Mouse (Mus musculus): ENCODE results near the gene Krtap28-10. TPM values are rescaled to one million over a fixed set of nuclear protein-coding genes. Genes with fewer than 3 reads are reported as not detected.

The Krtap28-10 gene
- polyA plus RNA-seq, 1 experiment from 2014 or later, result not detected

DNA sequence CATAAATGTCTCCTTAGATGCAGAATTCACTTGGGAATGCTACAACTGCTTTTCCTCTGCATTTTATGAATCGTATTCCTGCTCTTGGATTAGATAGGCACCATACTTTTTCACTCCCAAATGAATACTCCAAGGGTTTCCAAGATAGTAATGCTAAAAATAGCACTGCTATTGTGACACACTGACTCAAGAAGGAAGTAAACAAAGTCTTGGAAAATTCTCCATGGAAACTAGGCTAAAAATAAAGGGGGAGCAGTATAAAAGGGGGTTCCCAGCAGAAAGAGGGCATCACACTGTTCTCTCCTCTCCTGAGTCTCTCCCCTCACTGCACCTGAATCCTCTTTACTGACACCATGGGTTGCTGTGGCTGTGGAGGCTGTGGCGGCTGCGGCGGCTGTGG lies 18.4 kb upstream of the Krtap28-10 start, which contains the start of gene Krtap28-13:
TSS of gene Krtap28-13 (plus strand) at position 288 of the 400 bp plus-strand sequence.
- Histone ChIP-seq H3K27ac (ENCODE audit: low read depth, low read length) (no peak within 1 kb of the TSS), H3K4me2 (no peak within 1 kb of the TSS), H3K27me3 (ENCODE audit: control insufficient read depth, insufficient read depth, low read length) (no peaks in the 10 kb centered on the region), H3K9ac (ENCODE audit: low read length) (no peak within 1 kb of the TSS), H3K4me1 (ENCODE audit: control insufficient read depth, insufficient read depth, low read length) (no peaks in the 10 kb centered on the region), H3K4me3 (ENCODE audit: low read depth, low read length) (no peak within 1 kb of the TSS), H3K36me3 (ENCODE audit: control insufficient read depth, insufficient read depth, low read length) (no peaks in the 10 kb centered on the region), H3K9me3 (ENCODE audit: control insufficient read depth, low read length) (no peaks in the 10 kb centered on the region)
- 87% methylated on average over 4 of the region's 4 CpGs for WGBS
- DNase-seq (ENCODE audit: low spot score, missing footprints), result no peak
- ATAC-seq (ENCODE audit: low FRiP score), result no peak

DNA sequence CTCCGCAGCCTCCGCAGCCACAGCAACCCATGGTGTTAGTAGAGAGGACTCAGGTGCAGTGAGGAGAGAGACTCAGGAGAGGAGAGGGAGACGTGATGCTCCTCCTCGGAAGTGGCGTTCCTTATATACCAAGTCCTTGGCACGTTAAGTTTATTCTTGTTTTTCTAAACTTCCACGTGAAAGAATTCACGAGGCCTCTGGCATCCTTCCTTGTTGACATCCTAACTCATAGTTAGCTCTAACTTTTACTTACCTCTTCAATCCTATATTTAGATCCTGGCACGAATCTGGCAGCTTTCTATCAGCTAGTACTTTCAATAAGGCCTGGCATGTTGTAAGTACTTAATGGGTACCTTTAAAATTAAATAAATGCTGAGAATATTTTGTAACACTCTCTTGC lies 17.0 kb upstream of the Krtap28-10 start, which contains the start of gene A030005K14Rik:
TSS of gene A030005K14Rik (minus strand) at position 101 of the 400 bp plus-strand sequence.
- H3K36me3 ChIP-seq (ENCODE audit: control insufficient read depth, insufficient read depth, low read length), result no peaks in the 10 kb centered on the region
- no peak within 1 kb of the TSS for H3K4me3 ChIP-seq (ENCODE audit: low read depth, low read length)
- WGBS, result 89% methylated on average over 9 of the region's 9 CpGs
- no peak within 1 kb of the TSS for H3K27ac ChIP-seq (ENCODE audit: low read depth, low read length)
- H3K4me1 ChIP-seq (ENCODE audit: control insufficient read depth, insufficient read depth, low read length), result no peaks in the 10 kb centered on the region
- no peak within 1 kb of the TSS for H3K9ac ChIP-seq (ENCODE audit: low read length)
- no peak for DNase-seq (ENCODE audit: low spot score, missing footprints)
- no peak for ATAC-seq (ENCODE audit: low FRiP score)
- no peaks in the 10 kb centered on the region for H3K27me3 ChIP-seq (ENCODE audit: control insufficient read depth, insufficient read depth, low read length)
- no peaks in the 10 kb centered on the region for H3K9me3 ChIP-seq (ENCODE audit: control insufficient read depth, low read length)
- no peak within 1 kb of the TSS for H3K4me2 ChIP-seq

DNA sequence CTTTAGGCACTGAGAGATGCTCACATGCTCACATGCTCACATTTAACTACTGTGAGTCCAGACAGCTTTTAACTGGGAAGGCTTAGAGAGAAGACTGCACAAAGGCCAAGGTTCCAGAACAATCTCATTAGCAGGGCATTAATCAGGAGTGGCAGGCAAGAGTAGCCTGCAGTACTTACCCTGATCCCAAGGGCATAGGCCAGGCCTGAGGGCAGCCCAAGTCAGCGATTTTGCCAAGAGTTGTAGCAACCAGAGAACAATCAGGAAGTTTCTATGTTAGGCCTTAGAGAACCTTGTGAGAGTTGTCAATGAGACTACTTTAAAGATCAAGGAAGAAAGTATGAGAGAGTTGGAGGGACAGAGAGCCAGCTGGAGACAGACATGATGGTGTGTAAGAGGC lies 16.2 kb upstream of the Krtap28-10 start:
- Histone ChIP-seq H3K4me3 (ENCODE audit: low read depth, low read length) (no peak overlapping the region), H3K9ac (ENCODE audit: low read length) (no peak overlapping the region), H3K36me3 (ENCODE audit: control insufficient read depth, insufficient read depth, low read length) (no peaks in the 10 kb centered on the region), H3K4me2 (no peak overlapping the region), H3K4me1 (ENCODE audit: control insufficient read depth, insufficient read depth, low read length) (no peaks in the 10 kb centered on the region), H3K9me3 (ENCODE audit: control insufficient read depth, low read length) (no peaks in the 10 kb centered on the region), H3K27ac (ENCODE audit: low read depth, low read length) (no peak overlapping the region), H3K27me3 (ENCODE audit: control insufficient read depth, insufficient read depth, low read length) (no peaks in the 10 kb centered on the region)
- DNase-seq (ENCODE audit: low spot score, missing footprints) (no peak), ATAC-seq (ENCODE audit: low FRiP score) (no peak)
- WGBS, result 58% methylated on average over 1 of the region's 1 CpGs

DNA sequence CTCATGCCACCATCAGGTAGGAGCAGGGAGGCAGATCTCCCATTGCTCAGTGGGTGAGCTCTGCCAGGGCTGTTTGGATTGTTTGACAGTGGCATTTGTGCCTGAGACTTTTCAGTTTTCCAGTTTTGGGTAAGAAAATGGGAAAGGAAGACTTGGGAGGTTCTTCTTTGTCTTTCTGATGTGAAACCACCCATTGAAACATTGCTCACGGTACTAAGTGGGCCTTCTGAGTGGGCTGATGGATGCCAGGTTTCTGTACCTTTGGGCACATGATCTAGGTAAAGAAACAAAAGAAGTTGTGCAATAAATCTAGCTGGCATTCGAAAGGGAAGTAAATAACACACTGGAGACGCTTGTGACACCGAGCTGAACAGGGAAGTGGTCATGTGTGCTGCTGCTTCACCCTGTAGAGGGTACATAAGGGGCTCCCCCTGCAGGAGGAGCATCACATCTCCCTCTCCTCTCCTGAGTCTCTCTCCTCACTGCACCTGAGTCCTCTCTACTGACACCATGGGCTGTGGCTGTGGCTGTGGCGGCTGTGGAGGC lies 2.7 kb upstream of the Krtap28-10 start, which contains the start of gene Gm47969:
TSS of gene Gm47969 (plus strand) at position 51 of the 546 bp plus-strand sequence.
- ATAC-seq (ENCODE audit: low FRiP score) (no peak), DNase-seq (ENCODE audit: low spot score, missing footprints) (no peak)
- no peaks in the 10 kb centered on the region for H3K36me3 ChIP-seq (ENCODE audit: control insufficient read depth, insufficient read depth, low read length)
- no peak within 1 kb of the TSS for H3K4me3 ChIP-seq (ENCODE audit: low read depth, low read length)
- H3K27ac ChIP-seq (ENCODE audit: low read depth, low read length), result no peak within 1 kb of the TSS
- H3K27me3 ChIP-seq (ENCODE audit: control insufficient read depth, insufficient read depth, low read length), result no peaks in the 10 kb centered on the region
- H3K9ac ChIP-seq (ENCODE audit: low read length), result no peak within 1 kb of the TSS
- 85% methylated on average over 5 of the region's 5 CpGs for WGBS
- H3K4me2 ChIP-seq, result no peak within 1 kb of the TSS
- H3K9me3 ChIP-seq (ENCODE audit: control insufficient read depth, low read length), result no peaks in the 10 kb centered on the region
- H3K4me1 ChIP-seq (ENCODE audit: control insufficient read depth, insufficient read depth, low read length), result no peaks in the 10 kb centered on the region

DNA sequence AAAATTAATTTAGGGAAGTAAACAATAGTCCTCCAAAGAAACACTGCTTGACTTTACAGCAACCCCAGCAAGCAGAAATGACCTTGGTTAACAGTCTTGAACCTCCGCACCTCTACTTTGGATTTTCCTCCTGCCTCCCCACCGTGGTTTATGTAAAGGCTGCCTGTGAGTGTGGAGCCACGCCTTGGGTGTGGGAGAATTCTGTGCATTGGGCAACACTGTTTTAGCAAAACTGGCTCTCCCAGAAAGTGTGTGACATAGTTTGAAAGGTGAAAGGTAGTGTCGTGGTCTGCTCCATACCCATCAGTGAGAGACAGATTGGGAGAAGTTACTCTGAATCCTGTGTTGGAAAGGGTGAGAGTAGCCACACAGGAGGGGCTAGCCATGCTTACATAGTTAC lies 3.2 kb downstream of the Krtap28-10 start:
- H3K4me3 ChIP-seq (ENCODE audit: low read depth, low read length), result no peak overlapping the region
- no peak overlapping the region for H3K4me2 ChIP-seq
- H3K9me3 ChIP-seq (ENCODE audit: control insufficient read depth, low read length), result no peaks in the 10 kb centered on the region
- no peaks in the 10 kb centered on the region for H3K27me3 ChIP-seq (ENCODE audit: control insufficient read depth, insufficient read depth, low read length)
- DNase-seq (ENCODE audit: low spot score, missing footprints), result no peak
- ATAC-seq (ENCODE audit: low FRiP score), result 0 out of 2 replicates have a peak, but pooled peaks have one; percentile 9
- 82% methylated on average over 4 of the region's 4 CpGs for WGBS
- no peaks in the 10 kb centered on the region for H3K36me3 ChIP-seq (ENCODE audit: control insufficient read depth, insufficient read depth, low read length)
- no peak overlapping the region for H3K27ac ChIP-seq (ENCODE audit: low read depth, low read length)
- H3K9ac ChIP-seq (ENCODE audit: low read length), result no peak overlapping the region
- no peaks in the 10 kb centered on the region for H3K4me1 ChIP-seq (ENCODE audit: control insufficient read depth, insufficient read depth, low read length)

DNA sequence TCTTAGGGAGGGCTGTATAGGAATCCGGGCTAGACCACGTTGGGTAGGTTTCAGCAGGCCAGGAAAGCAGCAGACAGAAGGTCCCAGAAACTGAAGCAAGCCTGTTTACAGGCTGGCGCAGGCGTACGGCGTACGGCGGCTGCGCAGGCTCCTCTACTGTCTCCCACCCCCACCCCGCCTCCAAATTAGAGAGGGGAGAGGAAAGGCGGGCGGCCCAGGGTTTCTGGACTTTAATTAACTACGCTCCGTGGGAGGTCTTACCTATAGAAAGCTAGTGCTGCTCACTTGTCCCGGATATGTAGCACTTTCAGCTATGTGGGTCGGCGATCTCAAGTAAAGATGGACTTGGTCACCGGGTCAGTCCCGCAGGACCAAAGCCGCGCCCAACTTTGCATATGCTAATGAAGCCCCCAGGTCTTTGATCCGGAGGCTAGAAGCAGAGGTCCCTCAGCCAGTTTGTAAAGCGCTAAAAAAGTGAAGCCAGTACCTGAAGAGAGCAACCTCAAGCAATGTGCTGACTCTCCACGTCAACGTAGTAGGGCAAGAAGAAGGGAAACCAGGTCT lies 4.1 kb downstream of the Krtap28-10 start, which contains the start of gene Slc19a3:
TSS of gene Slc19a3 (minus strand) at position 340 of the 564 bp plus-strand sequence.
- peak; percentile 93 for ATAC-seq (ENCODE audit: low FRiP score)
- under 1% methylated on average over 25 of the region's 25 CpGs for WGBS
- no peaks in the 10 kb centered on the region for H3K27me3 ChIP-seq (ENCODE audit: control insufficient read depth, insufficient read depth, low read length)
- no peaks in the 10 kb centered on the region for H3K4me1 ChIP-seq (ENCODE audit: control insufficient read depth, insufficient read depth, low read length)
- peak within 1 kb of the TSS; percentile 42 for H3K4me3 ChIP-seq (ENCODE audit: low read depth, low read length)
- no peaks in the 10 kb centered on the region for H3K9me3 ChIP-seq (ENCODE audit: control insufficient read depth, low read length)
- peak within 1 kb of the TSS; percentile 60 for H3K9ac ChIP-seq (ENCODE audit: low read length)
- peak within 1 kb of the TSS; percentile 67 for H3K4me2 ChIP-seq
- no peak within 1 kb of the TSS for H3K27ac ChIP-seq (ENCODE audit: low read depth, low read length)
- no peaks in the 10 kb centered on the region for H3K36me3 ChIP-seq (ENCODE audit: control insufficient read depth, insufficient read depth, low read length)
- peak; percentile 92 for DNase-seq (ENCODE audit: low spot score, missing footprints)

DNA sequence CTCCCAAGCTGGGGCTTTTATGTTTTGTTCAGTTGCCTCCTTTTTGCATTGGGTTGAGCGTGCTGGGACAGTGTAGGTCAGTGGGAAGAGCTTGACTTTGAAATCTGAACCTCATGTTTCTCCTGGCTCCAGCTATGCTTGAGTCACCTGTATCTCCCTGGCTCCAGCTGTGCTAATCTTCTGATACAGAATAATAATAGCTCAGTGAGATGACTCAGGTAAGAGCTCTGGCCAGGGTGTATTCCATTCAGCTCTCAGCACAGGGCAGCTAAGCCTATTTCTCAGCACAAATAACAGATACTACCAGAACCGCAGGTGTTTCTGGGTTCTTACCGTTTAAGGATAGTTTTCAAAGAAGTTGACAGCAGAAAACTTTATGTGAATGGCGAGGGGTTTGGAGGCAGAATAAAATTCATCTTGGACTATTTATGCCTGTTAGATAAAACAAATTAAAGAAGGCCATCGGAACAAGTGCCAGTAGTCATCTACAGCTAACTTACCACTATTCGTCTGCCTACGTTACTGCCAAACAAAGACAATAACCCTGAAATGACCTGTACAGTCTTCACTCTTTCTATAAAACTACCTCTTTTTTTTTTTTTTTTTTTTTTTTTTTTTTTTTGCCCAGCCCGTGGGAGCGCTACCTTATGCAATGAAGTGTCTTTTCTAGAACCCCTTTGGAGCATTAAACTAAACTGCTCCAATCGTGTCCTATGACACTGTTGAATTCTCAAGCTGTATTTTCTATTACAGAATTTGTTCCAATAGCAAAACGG lies 5.2 kb downstream of the Krtap28-10 start:
- H3K9ac ChIP-seq (ENCODE audit: low read length), result no peak overlapping the region
- H3K4me3 ChIP-seq (ENCODE audit: low read depth, low read length), result no peak overlapping the region
- H3K36me3 ChIP-seq (ENCODE audit: control insufficient read depth, insufficient read depth, low read length), result no peaks in the 10 kb centered on the region
- no peaks in the 10 kb centered on the region for H3K27me3 ChIP-seq (ENCODE audit: control insufficient read depth, insufficient read depth, low read length)
- no peaks in the 10 kb centered on the region for H3K4me1 ChIP-seq (ENCODE audit: control insufficient read depth, insufficient read depth, low read length)
- H3K9me3 ChIP-seq (ENCODE audit: control insufficient read depth, low read length), result no peaks in the 10 kb centered on the region
- H3K27ac ChIP-seq (ENCODE audit: low read depth, low read length), result no peak overlapping the region
- 66% methylated on average over 11 of the region's 11 CpGs for WGBS
- no peak overlapping the region for H3K4me2 ChIP-seq
- ATAC-seq (ENCODE audit: low FRiP score) (no peak), DNase-seq (ENCODE audit: low spot score, missing footprints) (no peak)

DNA sequence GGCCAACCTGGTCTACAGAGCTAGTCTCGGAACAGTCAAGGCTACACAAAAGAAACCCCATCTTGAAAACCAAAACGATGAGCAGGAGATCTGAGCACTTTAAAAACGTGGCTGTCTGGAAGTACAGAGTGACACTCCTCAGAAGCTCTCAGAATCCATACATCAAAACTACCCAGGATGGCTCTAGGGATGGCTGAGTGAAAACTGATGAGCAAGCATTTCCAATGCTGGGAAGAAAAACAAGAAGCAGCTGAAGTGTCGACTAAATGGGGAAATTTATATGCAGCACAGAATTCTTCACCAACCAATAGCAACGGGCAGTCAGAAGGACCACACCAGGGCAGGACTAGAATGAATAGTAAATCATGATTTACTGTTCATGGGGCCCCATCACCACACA lies 7.8 kb downstream of the Krtap28-10 start:
- H3K4me3 ChIP-seq (ENCODE audit: low read depth, low read length), result no peak overlapping the region
- no peaks in the 10 kb centered on the region for H3K36me3 ChIP-seq (ENCODE audit: control insufficient read depth, insufficient read depth, low read length)
- H3K4me2 ChIP-seq, result no peak overlapping the region
- H3K9me3 ChIP-seq (ENCODE audit: control insufficient read depth, low read length), result no peaks in the 10 kb centered on the region
- H3K4me1 ChIP-seq (ENCODE audit: control insufficient read depth, insufficient read depth, low read length), result no peaks in the 10 kb centered on the region
- no peak for DNase-seq (ENCODE audit: low spot score, missing footprints)
- WGBS, result 75% methylated on average over 5 of the region's 5 CpGs
- no peak for ATAC-seq (ENCODE audit: low FRiP score)
- no peak overlapping the region for H3K9ac ChIP-seq (ENCODE audit: low read length)
- H3K27ac ChIP-seq (ENCODE audit: low read depth, low read length), result no peak overlapping the region
- no peaks in the 10 kb centered on the region for H3K27me3 ChIP-seq (ENCODE audit: control insufficient read depth, insufficient read depth, low read length)

DNA sequence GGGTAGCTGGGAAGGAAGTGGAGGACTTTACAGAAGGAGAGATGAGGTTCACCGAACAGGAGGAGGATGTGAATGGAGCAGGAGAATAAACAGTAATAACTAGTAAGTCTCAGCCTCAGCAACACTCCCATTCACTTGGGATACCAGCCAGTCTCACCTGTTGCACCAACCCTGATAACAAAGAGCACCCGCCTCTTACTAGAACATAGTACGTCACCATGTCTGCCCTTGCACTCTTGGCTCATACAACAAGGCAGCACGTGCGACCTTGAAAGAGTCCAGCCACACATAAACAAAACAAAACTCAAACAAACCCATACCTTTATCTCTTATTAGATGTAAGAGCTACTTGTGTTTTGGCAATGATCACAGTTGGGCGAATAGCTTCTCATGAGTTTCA lies 9.8 kb downstream of the Krtap28-10 start:
- no peaks in the 10 kb centered on the region for H3K36me3 ChIP-seq (ENCODE audit: control insufficient read depth, insufficient read depth, low read length)
- no peak for DNase-seq (ENCODE audit: low spot score, missing footprints)
- WGBS, result 91% methylated on average over 6 of the region's 6 CpGs
- H3K27me3 ChIP-seq (ENCODE audit: control insufficient read depth, insufficient read depth, low read length), result no peaks in the 10 kb centered on the region
- H3K4me3 ChIP-seq (ENCODE audit: low read depth, low read length), result no peak overlapping the region
- H3K27ac ChIP-seq (ENCODE audit: low read depth, low read length), result no peak overlapping the region
- no peak for ATAC-seq (ENCODE audit: low FRiP score)
- H3K9ac ChIP-seq (ENCODE audit: low read length), result no peak overlapping the region
- no peaks in the 10 kb centered on the region for H3K9me3 ChIP-seq (ENCODE audit: control insufficient read depth, low read length)
- no peak overlapping the region for H3K4me2 ChIP-seq
- H3K4me1 ChIP-seq (ENCODE audit: control insufficient read depth, insufficient read depth, low read length), result no peaks in the 10 kb centered on the region
